Mouse (Mus musculus): ENCODE results near the gene Olfr943. TPM values are rescaled to one million over a fixed set of nuclear protein-coding genes. Genes with fewer than 3 reads are reported as not detected.

Olfr943 gene
- not detected for polyA plus RNA-seq (2015; fragmentation: Illumina TruSeq; extraction: RNeasy Lipid Tissue Mini Kit (QIAGEN cat#74804); ENCODE audit: low read depth, low replicate concordance)

DNA sequence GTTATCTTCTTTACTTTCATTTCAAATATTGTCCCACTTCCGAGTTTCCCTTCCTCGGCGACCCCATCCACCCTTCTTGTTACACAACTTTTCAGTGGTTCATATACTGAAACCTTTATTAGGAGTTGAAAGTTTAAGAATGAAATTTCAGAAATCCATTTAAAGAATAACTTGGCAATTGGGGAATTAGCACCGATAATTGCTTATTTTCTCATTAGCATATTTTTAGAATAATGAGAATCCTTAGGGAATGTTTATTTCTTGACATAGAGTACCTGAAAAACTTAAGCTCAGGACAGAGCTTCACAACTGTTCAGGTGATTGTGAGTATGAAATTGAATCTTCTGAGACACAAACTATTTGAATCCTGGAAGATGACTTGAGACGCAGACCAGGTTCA, at the start of gene Olfr943:
Gene Olfr943 (plus strand): TSS at position 301 of the 400 bp plus-strand sequence.

DNA sequence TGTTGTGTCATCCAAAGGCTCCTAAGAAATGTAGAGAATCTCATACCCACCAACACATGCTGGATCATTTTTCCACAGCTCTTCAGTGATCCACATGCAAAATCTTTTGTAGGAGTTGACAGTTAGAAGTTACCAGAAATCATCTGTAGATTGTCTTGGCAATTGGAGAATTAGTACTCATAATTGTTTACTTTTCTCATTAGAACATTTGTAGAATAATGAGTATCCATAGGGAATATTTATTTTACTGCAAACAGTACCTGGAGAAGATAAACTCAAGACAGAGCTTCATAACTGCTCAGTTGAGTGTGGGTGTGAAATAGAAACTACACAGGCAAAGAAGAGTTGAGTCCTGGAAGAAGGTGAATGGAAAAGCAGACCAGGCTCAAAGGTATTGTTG, 38.3 kb upstream of the Olfr943 start, which contains the start of gene Olfr27:
Gene Olfr27 (plus strand): TSS at position 301 of the 400 bp plus-strand sequence.

GRCm38 (mm10) chr9:39201620-39202019, 35.5 kb downstream of the Olfr943 start, which contains the start of gene Olfr944:
TSS of gene Olfr944 (plus strand) at chr9:39201920.

Other genes with a start within 250 kb of the Olfr943 start
- not detected for gene Olfr930, start 236.5 kb upstream of the Olfr943 start, polyA plus RNA-seq (2015; fragmentation: Illumina TruSeq; extraction: RNeasy Lipid Tissue Mini Kit (QIAGEN cat#74804); ENCODE audit: low read depth, low replicate concordance)
- gene Olfr933, start 194.0 kb upstream of the Olfr943 start, polyA plus RNA-seq (2015; fragmentation: Illumina TruSeq; extraction: RNeasy Lipid Tissue Mini Kit (QIAGEN cat#74804); ENCODE audit: low read depth, low replicate concordance) = not detected
- gene Olfr934, start 178.0 kb upstream of the Olfr943 start, polyA plus RNA-seq (2015; fragmentation: Illumina TruSeq; extraction: RNeasy Lipid Tissue Mini Kit (QIAGEN cat#74804); ENCODE audit: low read depth, low replicate concordance) = not detected
- gene Olfr935, start 166.6 kb upstream of the Olfr943 start, polyA plus RNA-seq (2015; fragmentation: Illumina TruSeq; extraction: RNeasy Lipid Tissue Mini Kit (QIAGEN cat#74804); ENCODE audit: low read depth, low replicate concordance) = not detected
- gene Olfr146, start 142.9 kb upstream of the Olfr943 start, polyA plus RNA-seq (2015; fragmentation: Illumina TruSeq; extraction: RNeasy Lipid Tissue Mini Kit (QIAGEN cat#74804); ENCODE audit: low read depth, low replicate concordance) = not detected
- not detected for gene Olfr937, start 101.4 kb upstream of the Olfr943 start, polyA plus RNA-seq (2015; fragmentation: Illumina TruSeq; extraction: RNeasy Lipid Tissue Mini Kit (QIAGEN cat#74804); ENCODE audit: low read depth, low replicate concordance)
- not detected for gene Olfr938, start 87.4 kb upstream of the Olfr943 start, polyA plus RNA-seq (2015; fragmentation: Illumina TruSeq; extraction: RNeasy Lipid Tissue Mini Kit (QIAGEN cat#74804); ENCODE audit: low read depth, low replicate concordance)
- not detected for gene Olfr27, start 38.2 kb upstream of the Olfr943 start, polyA plus RNA-seq (2015; fragmentation: Illumina TruSeq; extraction: RNeasy Lipid Tissue Mini Kit (QIAGEN cat#74804); ENCODE audit: low read depth, low replicate concordance)
- not detected for gene Olfr944, start 35.6 kb downstream of the Olfr943 start, polyA plus RNA-seq (2015; fragmentation: Illumina TruSeq; extraction: RNeasy Lipid Tissue Mini Kit (QIAGEN cat#74804); ENCODE audit: low read depth, low replicate concordance)
- gene Olfr1537, start 83.7 kb downstream of the Olfr943 start, polyA plus RNA-seq (2015; fragmentation: Illumina TruSeq; extraction: RNeasy Lipid Tissue Mini Kit (QIAGEN cat#74804); ENCODE audit: low read depth, low replicate concordance) = not detected
- not detected for gene Olfr945, start 110.5 kb downstream of the Olfr943 start, polyA plus RNA-seq (2015; fragmentation: Illumina TruSeq; extraction: RNeasy Lipid Tissue Mini Kit (QIAGEN cat#74804); ENCODE audit: low read depth, low replicate concordance)
- not detected for gene Olfr948, start 159.7 kb downstream of the Olfr943 start, polyA plus RNA-seq (2015; fragmentation: Illumina TruSeq; extraction: RNeasy Lipid Tissue Mini Kit (QIAGEN cat#74804); ENCODE audit: low read depth, low replicate concordance)
- gene Olfr951, start 221.1 kb downstream of the Olfr943 start, polyA plus RNA-seq (2015; fragmentation: Illumina TruSeq; extraction: RNeasy Lipid Tissue Mini Kit (QIAGEN cat#74804); ENCODE audit: low read depth, low replicate concordance) = not detected

Measured in brain, adult 10 weeks (tissue).